Mouse (Mus musculus) liver, adult 2 months (tissue): Measurements from ENCODE around the gene Fam114a1. TPM values are rescaled to one million over a fixed set of nuclear protein-coding genes. Genes with fewer than 3 reads are reported as not detected.
A peak's percentile ranks its signal among the peaks of the same experiment; 100 is the strongest.

Experiments
- DNase-seq: peaks from one replicate; pipeline ENCODE4 v3.0.0-alpha.2; 2011; ENCODE audit warnings: low read depth, low spot score; ENCODE audit errors: extremely low read depth
- H3K27ac ChIP-seq: fragments of 200-500 bp; replicated peaks from 2 replicates; pipeline ENCODE4 v1.5.1; 2012; ENCODE audit warnings: low read depth, mild to moderate bottlenecking, control low read depth, inconsistent platforms, low read length; ENCODE audit not compliant: insufficient read depth
- H3K27me3 ChIP-seq: fragments of 200-500 bp; 2 replicates; pipeline ENCODE4 v1.6.1; 2012; ENCODE audit warnings: mild to moderate bottlenecking, moderate library complexity, low read length, inconsistent platforms; ENCODE audit not compliant: control insufficient read depth, insufficient read depth
- H3K36me3 ChIP-seq: fragments of 200-500 bp; 2 replicates; pipeline ENCODE4 v1.6.1; 2012; ENCODE audit warnings: low read length, inconsistent platforms; ENCODE audit not compliant: control insufficient read depth, insufficient read depth
- H3K4me1 ChIP-seq: fragments of 200-500 bp; 2 replicates; pipeline ENCODE4 v1.6.1; 2011; ENCODE audit warnings: low read length; ENCODE audit not compliant: control insufficient read depth, insufficient read depth
- H3K4me3 ChIP-seq: fragments of 200-500 bp; 2 replicates; pipeline ENCODE4 v1.5.1; 2011; ENCODE audit warnings: low read depth, mild to moderate bottlenecking, control low read depth, low read length, moderate library complexity; ENCODE audit not compliant: insufficient read depth
- H3K79me2 ChIP-seq: fragments of 200-500 bp; 2 replicates; pipeline ENCODE4 v1.6.1; 2012; ENCODE audit warnings: inconsistent platforms, mild to moderate bottlenecking, low read length, moderate library complexity; ENCODE audit not compliant: control insufficient read depth, insufficient read depth
- H3K9ac ChIP-seq: fragments of 200-500 bp; 2 replicates; pipeline ENCODE4 v1.6.1; 2012; ENCODE audit warnings: low read depth, mild to moderate bottlenecking, control low read depth, inconsistent platforms, low read length
- CTCF ChIP-seq: fragments of 200-500 bp; IDR thresholded peaks from 2 replicates; pipeline ENCODE4 v1.5.1; 2011; ENCODE audit warnings: low read depth, low read length, control low read depth
- POLR2A ChIP-seq: fragments of 200-500 bp; IDR thresholded peaks from 2 replicates; pipeline ENCODE4 v1.6.1; 2011; ENCODE audit warnings: low read length, control low read depth; ENCODE audit not compliant: insufficient read depth; ENCODE audit errors: extremely low read depth
- WGBS: fragments of 180-500 bp; shearing (Covaris S2); methylation state at CpG from one replicate; pipeline ENCODE4 v1.1.7; 2018; 5-methylcytosine and 5-hydroxymethylcytosine counted together
- polyA plus RNA-seq: library from polyadenylated mRNA; depleted of rRNA; stranded (reverse); fragments of >200 nt; gene quantifications from 2 replicates; pipeline ENCODE4 v1.2.3, GENCODE M21; 2012
- total RNA-seq: library from RNA; depleted of rRNA; stranded (reverse); fragments of >200 nt; gene quantifications from 2 replicates; pipeline ENCODE4 v1.2.3, GENCODE M21; 2014

The Fam114a1 gene
- total and polyA plus RNA-seq, 2 experiments: 11.9 to 20.2 TPM

GRCm38 (mm10) chr5:64968961-64969860, 660 bp upstream of the Fam114a1 start:
- Histone ChIP-seq H3K27me3 (no peaks in the 10 kb centered on the region), H3K4me1 (0 out of 2 replicates have a peak, but pooled peaks cover 6% of the 10 kb centered on the region), H3K36me3 (no peaks in the 10 kb centered on the region), H3K79me2 (peaks cover 4% of the 10 kb centered on the region; the same call in 1 of the 2 replicates), H3K4me3 (peak overlapping the region; percentile 97), H3K27ac (peak overlapping the region; percentile 96), H3K9ac (peak overlapping the region; percentile 93)
- 8% methylated on average over 14 of the region's 14 CpGs for WGBS
- TF ChIP-seq POLR2A (no peak), CTCF (no peak)
- peak; percentile 54 for DNase-seq

- Histone ChIP-seq H3K79me2 (peaks cover 6% of the 10 kb centered on the region; the same call in 1 of the 2 replicates), H3K36me3 (peaks cover 2% of the 10 kb centered on the region; the same call in 1 of the 2 replicates), H3K4me3 (no peak overlapping the region), H3K4me1 (peaks cover 16% of the 10 kb centered on the region), H3K27ac (peak overlapping the region; percentile 88), H3K9ac (peak overlapping the region; percentile 33; the same call in 1 of the 2 replicates), H3K27me3 (no peaks in the 10 kb centered on the region)
- TF ChIP-seq POLR2A: no peak
- TF ChIP-seq CTCF: no peak
- DNase-seq: peak; percentile 90
- 29% methylated on average over 5 of the region's 5 CpGs for WGBS
Observed at GRCm38 (mm10) chr5:64975121-64975520, 5.2 kb downstream of the Fam114a1 start.

GRCm38 (mm10) chr5:64977128-64977527, 7.3 kb downstream of the Fam114a1 start:
- H3K9ac ChIP-seq: no peak overlapping the region

GRCm38 (mm10) chr5:64985971-64986370, 16.1 kb downstream of the Fam114a1 start:
- no peak for DNase-seq
- H3K9ac ChIP-seq: no peak overlapping the region
- WGBS: 72% methylated on average over 7 of the region's 7 CpGs
- H3K4me1 ChIP-seq: peaks cover 5% of the 10 kb centered on the region; the same call in 1 of the 2 replicates
- no peaks in the 10 kb centered on the region for H3K27me3 ChIP-seq
- H3K36me3 ChIP-seq: peaks cover 32% of the 10 kb centered on the region
- peaks cover 13% of the 10 kb centered on the region; the same call in 1 of the 2 replicates for H3K79me2 ChIP-seq
- no peak overlapping the region for H3K27ac ChIP-seq
- H3K4me3 ChIP-seq: no peak overlapping the region
- TF ChIP-seq POLR2A (no peak), CTCF (no peak)

More at GRCm38 (mm10) chr5:64977128-64977527, 7.3 kb downstream of the Fam114a1 start:
- 91% methylated on average over 8 of the region's 8 CpGs for WGBS
- Histone ChIP-seq H3K4me3 (no peak overlapping the region), H3K27me3 (no peaks in the 10 kb centered on the region), H3K79me2 (peaks cover 3% of the 10 kb centered on the region; the same call in 1 of the 2 replicates), H3K4me1 (peaks cover 10% of the 10 kb centered on the region), H3K36me3 (peaks cover 19% of the 10 kb centered on the region), H3K27ac (no peak overlapping the region)
- no peak for DNase-seq
- TF ChIP-seq CTCF: no peak
- no peak for TF ChIP-seq POLR2A

GRCm38 (mm10) chr5:64989940-64990339, 20.1 kb downstream of the Fam114a1 start:
- no peak overlapping the region for H3K9ac ChIP-seq
- TF ChIP-seq CTCF (no peak), POLR2A (no peak)
- H3K27ac ChIP-seq: no peak overlapping the region
- DNase-seq: no peak
- H3K36me3 ChIP-seq: peaks cover 11% of the 10 kb centered on the region
- H3K27me3 ChIP-seq: no peaks in the 10 kb centered on the region
- H3K4me1 ChIP-seq: peaks cover 5% of the 10 kb centered on the region; the same call in 1 of the 2 replicates
- no peak overlapping the region for H3K4me3 ChIP-seq
- peaks cover 7% of the 10 kb centered on the region; the same call in 1 of the 2 replicates for H3K79me2 ChIP-seq
- WGBS: 94% methylated on average over 1 of the region's 1 CpGs
